Mouse (Mus musculus): ENCODE data around the gene Hgd.

GRCm38 (mm10) chr16:37637802-37638201 is 57.8 kb downstream of the Hgd start:
- TF ChIP-seq CTCF (IDR thresholded peaks at IDR 0.05; ENCODE audit: extremely low read depth, insufficient read depth, insufficient read length, insufficient replicate concordance): no peak
- no peak for TF ChIP-seq POLR2A (IDR thresholded peaks at IDR 0.05; ENCODE audit: low read depth, low read length)

All from spleen, adult 2 months (tissue).